Mouse (Mus musculus) C2C12 (cell line): ENCODE measurements around the gene Nav3.

ENCODE experiments used
- CTCF ChIP-seq: IDR thresholded peaks from one replicate; pipeline ENCODE4 v1.5.1; 2011; ENCODE audit not compliant: control insufficient read depth, insufficient read depth, insufficient read length
- MYOD1 ChIP-seq: IDR thresholded peaks from one replicate; pipeline ENCODE4 v1.6.1; 2011; ENCODE audit warnings: low read depth; ENCODE audit not compliant: control insufficient read depth, insufficient read length

DNA sequence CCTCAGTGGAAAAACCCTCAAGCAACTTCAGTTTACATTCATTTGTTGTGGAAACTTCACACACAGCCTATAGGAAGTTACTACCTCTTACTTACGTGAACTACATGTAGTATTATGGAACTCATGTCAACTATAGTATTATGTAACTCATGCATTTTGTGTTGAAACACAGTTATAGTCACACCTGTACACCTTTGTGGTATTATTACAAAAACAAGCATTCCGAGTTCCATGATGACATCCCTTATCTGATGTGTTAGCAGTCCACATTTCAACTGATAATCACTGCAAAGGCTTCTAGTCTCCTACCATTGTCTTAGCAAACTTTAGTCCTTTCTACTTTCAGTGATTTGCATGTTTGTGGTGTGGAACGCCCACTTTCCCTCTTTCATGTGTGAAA, 568.8 kb downstream of the Nav3 start:
- TF ChIP-seq CTCF (no peak), MYOD1 (no peak)
